Mouse (Mus musculus): ENCODE results near the gene Ccnt1. TPM values are rescaled to one million over a fixed set of nuclear protein-coding genes. Genes with fewer than 3 reads are reported as not detected.
"Not testable (repeated sequence)": the region's sequence is repeated elsewhere in the genome, so short reads cannot be mapped to it uniquely, and the experiment has no call there.

Ccnt1 gene
- total RNA-seq, 2 experiments from 2014 or later = 39.6 to 43.9 TPM

DNA sequence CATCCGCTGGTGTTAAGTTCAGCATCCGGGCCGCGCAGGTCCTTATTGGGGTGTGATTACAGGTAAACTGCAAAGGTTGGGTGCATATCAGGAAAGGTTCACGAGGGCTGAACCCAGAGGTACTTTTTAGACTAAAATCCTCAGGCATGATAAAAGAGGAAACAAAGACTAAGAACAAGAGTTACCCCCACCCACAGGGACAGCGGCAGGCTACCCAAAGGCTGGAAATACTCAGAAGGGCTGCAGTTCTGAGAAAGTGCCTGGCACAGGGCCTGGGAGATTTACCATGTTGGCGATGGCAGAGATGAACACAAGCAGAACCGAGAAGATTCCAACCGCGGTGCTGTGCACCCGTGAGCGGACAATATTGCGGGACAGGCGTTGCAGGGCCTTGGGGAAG lies 25.9 kb upstream of the Ccnt1 start:
- no peak for DNase-seq (ENCODE audit: low spot score in 2 of 2)

DNA sequence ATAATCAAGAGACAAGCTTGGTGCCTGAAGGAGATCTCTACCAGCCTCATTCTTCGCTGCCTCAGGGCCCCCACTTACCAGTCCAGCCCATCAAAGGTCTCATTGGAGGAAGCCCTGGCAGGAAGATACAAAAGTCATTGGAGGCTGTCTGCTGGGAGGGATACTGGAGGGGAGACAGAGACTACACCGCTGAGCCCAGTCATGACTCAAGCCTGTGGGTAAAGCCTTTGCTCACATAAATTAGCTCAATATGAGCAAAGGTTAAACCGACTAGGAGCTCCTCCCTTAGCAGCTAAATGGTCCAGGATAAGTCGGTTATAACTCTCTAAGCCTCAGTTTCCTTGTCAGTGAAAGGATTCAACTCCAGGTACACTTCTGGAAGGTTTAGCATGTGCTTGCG lies 24.3 kb upstream of the Ccnt1 start:
- DNase-seq (ENCODE audit: low spot score in 2 of 2) = no peak

DNA sequence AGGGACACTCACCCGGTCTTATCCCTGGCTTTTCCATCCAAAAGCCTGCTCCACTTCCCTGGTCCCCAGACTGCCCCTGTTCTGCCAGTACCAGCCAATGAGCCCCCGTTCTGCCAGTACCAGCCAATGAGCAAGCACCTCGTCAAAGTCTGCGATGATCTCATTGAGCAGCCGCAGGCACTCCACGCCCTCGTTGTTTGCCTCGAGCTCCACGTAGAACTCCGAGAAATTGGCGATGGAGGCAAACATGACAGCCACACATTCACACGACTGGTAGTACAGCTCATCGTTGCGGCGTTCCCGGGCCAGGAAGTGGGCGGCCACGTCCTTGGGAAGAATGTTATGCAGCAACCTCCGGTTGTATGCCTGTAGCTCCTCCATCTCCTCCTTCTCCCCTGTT lies 23.5 kb upstream of the Ccnt1 start:
- DNase-seq (ENCODE audit: low spot score in 2 of 2) = peak; percentile 45 to 66

DNA sequence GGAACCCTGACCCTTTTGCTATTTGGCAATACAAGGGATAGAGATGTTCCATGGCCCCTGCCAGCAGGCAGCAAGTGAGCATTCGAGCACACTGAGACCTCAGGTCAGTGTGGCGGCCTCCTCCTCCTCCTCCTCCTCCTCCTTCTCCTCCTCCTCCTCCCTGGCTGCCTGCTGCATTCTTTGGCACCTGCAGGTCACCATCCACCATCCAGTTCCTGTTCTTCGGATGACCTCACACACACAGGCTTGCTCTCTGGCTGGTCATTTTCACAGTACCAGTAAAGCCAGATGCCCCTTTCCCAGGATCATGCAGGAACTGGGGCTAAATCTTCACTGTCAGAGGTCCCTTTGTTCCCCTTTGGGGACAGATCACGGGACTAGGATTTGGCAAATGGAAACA lies 20.7 kb upstream of the Ccnt1 start:
- no peak for DNase-seq (ENCODE audit: low spot score in 2 of 2)

DNA sequence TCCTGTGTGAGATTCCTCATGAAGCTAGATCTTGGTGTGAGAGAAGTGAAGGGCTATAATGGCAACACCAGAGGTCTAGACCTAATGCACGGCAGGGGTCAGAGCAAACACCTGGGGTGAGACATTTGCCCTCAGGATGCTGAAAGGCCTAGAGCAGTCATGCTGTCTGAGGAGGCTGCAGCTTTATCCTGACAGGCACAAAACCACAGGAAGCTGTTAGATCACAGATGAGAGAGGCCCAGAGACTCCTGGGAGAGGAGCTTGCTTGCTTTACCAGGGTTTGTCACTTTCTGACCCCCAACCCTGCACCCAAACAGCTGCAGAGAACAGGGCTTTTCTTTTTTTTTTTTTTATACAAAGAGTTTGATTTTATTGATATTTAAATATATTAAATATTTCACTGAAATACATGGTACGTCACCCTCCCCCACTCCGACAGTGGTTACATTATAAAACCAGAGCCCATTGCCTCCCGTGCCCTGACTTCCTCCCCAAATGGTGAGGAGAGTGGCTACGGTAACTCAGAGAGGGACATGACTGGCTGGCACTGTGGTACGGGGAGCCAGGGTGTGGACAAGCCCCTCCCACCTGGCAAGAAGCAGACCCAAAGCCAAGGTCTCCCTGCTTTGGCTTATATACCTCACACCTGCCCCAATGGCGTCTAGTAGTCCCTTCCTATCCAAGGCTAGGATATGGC lies 19.1 kb upstream of the Ccnt1 start:
- no peak for DNase-seq (ENCODE audit: low spot score in 2 of 2)

DNA sequence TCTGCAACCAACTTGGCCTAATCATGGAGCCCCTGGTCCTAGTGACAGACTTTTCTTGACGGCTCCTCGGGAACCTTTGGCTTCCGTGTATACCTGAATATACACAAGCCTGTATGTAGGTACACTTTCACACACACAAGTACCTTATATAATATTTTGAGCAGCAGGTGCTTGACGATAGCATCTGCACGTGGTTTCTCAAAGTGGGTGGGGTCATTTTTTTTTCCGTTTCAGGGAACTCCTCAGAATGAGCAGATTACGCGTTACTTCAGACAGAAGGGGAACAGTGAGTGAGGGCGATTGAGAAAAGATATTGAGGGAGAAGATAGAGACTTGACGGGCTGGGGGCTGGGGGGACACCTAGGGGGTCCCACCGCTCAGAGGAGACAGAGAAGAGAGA lies 17.0 kb upstream of the Ccnt1 start:
- DNase-seq (ENCODE audit: low spot score in 2 of 2) = no peak

DNA sequence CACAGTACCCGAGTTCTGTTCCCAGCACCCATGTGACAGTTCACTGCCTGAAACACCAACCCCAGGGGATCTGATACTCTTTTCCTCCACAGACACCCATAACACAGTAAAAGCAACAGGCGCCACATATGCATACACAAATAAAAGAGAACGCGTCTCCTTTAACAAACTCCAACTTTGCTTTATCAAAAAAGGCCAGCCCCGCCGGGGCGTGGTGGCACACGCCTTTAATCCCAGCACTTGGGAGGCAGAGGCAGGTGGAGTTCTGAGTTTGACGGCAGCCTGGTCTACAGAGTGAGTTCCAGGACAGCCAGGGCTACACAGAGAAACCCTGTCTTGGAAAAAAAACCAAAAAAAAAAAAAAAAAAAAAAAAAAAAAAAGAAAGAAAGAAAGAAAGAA lies 15.4 kb upstream of the Ccnt1 start:
- not testable (repeated sequence) for DNase-seq (ENCODE audit: low spot score in 2 of 2)

DNA sequence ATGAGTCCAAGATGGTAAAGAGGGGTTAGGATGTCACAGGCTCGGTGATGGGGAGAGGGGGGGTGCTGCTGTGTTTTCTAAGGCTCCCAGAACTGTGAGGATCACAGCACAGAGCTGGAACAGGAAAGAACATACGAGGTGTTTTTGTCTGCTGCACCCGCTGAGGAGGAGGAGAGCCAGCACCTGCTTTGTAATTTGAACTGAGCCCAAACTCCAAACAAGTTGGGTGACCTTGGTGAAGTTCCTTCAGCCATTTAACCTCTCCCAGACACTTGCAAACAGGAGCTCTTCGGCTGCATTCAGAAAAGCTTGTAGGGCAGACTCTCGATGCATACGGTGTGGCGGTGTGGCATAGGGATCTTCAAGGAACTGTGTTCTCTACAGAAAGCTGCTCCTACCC lies 14.7 kb upstream of the Ccnt1 start:
- no peak for DNase-seq (ENCODE audit: low spot score in 2 of 2)

DNA sequence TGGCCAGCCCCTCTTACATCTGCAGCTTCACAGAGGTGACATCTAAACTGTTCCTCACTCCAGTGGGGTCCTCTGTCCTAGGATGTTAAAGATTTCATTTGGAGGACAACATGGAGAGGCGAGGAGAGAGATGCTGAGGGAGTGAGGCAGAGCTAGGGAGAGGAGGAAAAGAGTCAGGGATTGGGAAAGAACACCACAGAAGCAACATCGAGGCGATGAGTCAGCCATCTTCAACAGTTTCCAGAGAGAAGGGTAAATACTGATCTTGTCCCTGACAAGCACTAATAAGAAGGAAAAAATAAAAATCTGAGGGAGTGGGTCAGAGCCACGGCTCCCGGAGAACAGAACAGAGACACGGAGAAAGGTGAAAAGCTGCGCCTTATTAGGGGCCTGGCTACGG lies 12.3 kb upstream of the Ccnt1 start:
- no peak for DNase-seq (ENCODE audit: low spot score in 2 of 2)

DNA sequence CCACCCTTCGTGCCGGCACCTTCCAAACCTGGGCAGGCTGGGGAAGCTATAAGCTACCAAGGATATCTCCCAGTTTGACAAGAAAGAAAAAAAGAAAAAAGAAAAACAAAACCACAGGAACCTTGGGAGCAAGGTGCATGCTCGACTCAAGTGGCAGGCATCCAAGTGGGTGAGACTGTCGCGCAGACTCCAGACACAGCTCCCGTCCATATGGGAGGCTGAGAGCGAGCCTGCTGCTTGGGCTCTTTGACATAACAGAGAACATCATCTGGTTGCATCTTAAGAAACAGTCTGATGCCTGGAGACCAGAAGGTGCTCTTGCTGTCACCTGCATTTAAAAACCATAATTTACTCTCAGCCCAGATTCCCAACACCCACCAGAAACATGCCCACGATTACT lies 11.7 kb upstream of the Ccnt1 start:
- peak; percentile 22 to 65 for DNase-seq (ENCODE audit: low spot score in 2 of 2)

DNA sequence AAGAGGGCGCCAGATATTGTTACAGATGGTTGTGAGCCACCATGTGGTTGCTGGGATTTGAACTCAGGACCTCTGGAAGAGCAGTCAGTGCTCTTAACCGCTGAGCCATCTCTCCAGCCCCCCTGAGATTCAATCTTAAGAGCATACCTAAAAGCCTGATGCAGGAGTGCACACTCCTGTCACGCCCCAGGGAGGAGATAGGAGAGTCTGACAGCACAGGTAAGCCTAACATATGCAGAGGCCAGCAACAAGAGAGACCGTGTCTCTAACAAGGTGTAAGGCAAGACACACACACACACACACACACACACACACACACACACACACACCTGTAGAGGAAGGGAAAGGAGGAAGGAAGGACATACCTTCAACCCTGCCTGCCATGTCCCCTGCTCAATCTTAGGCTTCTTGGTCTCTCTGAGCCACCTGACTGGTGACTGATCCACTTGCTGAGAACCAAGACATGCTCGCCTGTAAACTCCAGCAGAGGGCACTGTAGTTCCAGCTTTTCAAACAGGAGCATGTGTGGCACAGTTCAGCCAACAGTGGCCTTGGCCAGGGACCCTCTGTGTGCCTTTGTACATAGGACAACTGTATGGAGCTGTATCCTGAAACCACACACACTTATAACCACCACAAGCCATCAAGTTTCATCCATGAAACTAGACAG lies 9.2 kb upstream of the Ccnt1 start:
- peak; percentile 63 to 89 for DNase-seq (ENCODE audit: low spot score in 2 of 2)

DNA sequence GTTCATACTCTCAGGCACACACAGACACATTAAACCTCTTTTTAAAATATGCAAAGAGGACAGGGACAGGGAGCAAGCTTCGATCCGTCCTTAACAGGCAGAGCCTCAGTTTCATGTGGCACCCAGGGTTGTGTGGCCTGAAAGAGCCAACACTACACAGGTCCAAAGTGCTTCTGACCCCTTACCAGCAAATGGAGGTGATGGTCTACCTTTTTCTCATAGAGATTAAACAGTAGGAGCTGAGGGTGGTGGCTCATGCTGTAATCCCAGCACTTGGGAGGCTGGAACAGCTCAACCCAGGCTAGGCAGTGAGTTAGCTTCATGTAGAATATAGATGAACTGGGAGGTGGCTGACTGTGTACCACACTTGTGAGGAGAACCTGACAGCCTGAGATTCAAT lies 8.6 kb upstream of the Ccnt1 start:
- DNase-seq (ENCODE audit: low spot score in 2 of 2) = no peak

DNA sequence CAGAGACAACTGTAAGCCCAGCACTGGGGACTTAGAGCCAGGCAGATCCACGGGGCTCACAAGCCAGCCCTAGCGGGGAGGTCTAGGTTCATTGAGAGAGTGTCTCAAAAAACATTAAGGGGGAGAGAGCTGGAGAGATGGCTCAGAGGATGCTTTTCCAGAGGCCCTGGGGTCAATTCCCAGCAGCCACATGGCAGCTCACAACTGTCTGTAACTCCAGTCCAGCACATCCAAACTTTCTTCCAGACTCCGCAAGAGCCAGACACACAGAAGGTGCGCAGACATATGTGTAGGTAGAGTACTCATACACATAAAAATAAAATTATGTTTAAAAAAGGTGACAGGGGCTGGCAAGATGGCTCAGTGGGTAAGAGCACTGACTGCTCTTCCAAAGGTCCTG lies 2.6 kb upstream of the Ccnt1 start:
- no peak for DNase-seq (ENCODE audit: low spot score in 2 of 2)

DNA sequence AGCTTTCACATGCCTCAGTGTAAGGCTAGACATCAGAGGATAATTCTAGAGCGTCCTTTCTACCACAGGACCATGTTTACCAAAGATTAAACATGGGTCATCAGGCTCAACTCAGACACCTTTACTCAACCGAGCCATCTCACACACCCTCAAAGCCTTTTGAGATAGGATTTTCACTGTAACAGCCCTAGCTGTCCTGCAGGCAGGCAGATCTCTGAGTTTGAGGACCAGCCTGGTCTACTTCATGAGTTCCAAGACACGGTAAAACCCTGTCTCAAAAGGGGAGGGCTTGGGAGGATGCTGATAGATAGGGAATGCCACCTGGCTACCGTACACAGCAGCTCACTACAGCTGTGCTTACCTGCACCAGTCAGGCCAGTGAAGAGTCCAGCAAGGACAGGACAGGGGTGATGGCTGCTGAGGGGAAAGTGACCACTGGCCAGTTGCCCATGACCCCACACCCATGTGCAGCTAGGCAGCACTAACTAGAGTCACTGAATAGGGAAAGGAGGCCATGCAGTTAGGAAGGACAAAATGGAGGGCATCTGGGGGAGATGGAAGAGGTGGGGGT lies 843 bp downstream of the Ccnt1 start:
- DNase-seq (ENCODE audit: low spot score in 2 of 2) = no peak

DNA sequence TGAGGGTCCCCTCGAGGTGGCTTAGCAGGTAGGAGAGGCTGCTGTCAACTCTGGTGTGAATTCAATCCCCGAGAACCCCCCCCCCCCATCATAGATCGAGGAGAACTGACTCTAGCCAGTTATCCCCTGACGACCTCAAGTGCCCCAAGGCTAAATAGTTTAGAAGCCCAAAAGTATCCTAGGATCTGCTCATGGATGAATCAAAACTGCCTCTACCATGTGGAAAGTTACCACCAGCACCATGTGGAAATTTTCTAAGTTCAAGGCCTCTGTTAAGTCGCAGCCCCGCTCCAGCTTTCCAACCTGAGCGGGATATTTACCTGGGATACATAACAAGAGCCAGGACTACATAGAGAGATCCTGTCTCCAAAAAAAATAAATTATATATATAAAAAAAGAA lies 1.5 kb downstream of the Ccnt1 start:
- no peak for DNase-seq (ENCODE audit: low spot score in 2 of 2)

DNA sequence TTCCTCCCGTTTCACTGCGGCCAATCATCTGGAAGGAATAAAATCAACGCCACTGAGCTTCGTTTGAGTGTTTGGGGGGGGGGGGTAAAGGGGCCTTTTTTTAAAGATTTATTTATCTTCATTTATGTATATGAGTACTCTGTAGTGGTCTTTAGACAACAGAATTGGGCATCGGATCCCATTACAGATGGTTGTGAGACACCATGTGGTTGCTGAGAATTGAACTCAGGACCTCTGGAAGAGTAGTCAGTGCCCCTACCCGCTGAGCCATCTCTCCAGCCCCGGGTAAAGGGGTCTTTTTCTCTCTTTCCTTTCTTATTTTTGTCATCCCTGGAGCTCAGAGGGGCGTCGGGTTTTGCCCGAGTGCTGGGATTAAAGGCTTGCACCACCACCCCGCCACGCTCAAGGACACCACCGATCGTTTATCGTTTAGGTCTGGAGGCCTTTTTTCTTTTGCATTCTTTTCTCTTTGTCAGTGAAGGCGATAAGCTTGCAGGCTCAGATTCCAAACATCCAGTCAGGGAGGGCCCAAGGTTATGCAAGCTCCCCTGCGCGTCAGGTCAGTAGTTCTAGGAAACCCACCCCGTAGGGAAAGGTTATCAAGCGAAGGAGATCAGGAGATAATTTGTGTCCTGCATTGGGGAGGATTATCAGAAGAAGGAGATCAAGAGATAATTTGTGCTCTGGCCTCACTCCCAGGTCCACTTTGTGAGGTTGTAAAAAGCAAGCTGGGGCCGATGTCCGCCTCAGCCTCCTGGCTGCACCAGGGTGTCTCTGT lies 2.3 kb downstream of the Ccnt1 start:
- peak in 1 of 2 experiments; percentile 25 for DNase-seq (ENCODE audit: low spot score in 2 of 2)

DNA sequence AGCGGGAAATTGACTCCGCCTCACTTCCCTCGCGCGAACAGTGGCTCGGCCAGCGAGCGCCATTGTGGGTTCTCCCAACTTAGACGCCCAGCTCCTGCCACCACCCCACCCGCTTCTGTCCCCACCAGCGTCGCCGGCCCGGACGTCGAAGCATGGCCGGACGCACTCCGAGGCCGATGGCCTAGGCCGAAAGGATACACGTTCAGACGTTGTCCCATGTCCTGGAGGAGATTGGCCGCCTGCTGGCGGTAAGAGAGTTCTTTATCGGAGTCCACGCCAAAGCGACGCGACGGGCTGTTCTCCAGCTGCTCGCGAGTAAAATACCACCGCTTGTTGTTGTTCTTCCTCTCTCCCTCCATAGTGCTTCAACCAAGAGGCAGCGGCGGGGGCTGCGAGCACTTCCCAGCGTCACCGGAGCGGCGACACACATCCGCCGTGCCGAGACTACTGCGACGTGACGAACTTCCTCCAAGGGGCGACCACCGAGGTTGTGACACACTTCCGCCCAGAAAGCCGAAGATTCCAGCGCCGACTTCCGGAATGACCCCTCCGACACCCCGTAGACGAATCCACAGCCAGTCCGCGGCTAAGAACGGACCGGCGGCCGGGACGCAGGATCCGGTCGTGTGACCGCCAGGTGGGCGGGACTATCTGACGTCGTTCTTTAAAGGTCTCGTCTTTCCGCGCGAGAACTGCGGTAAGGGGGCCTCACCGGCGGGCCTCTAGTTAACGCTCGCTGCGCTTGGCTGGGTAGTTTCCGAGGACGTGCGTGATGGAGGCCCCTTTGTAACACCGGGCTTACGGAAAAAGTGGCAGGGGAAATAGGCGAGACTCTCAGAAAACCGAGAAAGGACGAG lies 3.2 kb downstream of the Ccnt1 start:
- DNase-seq (ENCODE audit: low spot score in 2 of 2) = peak; percentile 100

DNA sequence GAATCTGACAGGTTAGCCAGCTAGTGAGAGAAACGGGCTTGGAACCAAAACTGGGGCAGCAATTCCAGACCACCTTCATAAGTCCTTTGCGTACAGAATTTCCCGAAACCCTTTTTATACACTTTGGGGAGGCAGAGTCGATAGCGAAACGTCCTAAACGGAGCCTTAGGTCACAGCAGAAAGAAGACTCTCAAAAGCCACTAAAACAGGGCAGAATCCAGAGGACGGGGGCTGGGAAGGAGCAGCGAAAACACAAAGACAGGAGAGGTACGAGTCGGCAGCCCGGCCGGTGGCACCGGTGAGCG lies 3.8 kb downstream of the Ccnt1 start:
- no peak for DNase-seq (ENCODE audit: low spot score in 2 of 2)

DNA sequence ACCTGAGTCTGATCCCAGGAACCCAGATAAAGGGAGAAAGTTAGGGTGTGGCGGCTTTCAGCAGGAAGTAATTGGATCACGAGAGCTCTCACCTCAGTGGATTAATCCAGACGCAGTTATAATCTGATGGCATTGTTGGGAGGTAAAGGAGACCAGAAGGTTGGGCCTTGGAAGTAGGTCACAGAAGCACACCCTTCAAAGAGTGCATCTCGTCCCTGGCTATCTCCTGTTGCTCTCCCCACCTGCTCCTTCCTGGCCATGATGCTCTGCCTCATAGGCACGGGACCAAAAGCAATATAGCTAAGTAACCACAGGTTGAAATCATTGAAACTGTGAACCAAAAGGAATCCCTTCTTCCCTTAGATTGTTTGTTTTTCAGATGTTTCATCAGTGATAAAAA lies 13.5 kb downstream of the Ccnt1 start:
- DNase-seq (ENCODE audit: low spot score in 2 of 2) = no peak

DNA sequence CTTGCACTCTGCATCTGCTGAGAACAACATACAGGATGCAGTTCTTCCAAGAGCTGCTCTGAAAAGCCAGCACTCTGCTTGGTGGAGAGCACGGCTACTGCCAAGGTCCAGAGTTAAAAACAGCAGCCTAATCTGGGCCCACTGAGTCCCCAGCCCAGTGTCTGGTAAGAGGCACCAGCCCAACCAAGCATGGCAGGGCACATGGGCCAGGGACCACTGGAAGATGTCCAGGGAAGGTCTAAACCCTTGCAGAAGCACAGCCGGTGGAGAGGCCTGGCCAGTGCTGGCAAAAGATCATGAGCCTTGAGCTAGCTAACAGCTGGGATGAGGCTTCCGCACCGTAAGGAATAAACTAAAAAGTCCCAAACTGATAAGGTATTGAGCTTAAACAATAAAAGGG lies 14.8 kb downstream of the Ccnt1 start:
- no peak for DNase-seq (ENCODE audit: low spot score in 2 of 2)

DNA sequence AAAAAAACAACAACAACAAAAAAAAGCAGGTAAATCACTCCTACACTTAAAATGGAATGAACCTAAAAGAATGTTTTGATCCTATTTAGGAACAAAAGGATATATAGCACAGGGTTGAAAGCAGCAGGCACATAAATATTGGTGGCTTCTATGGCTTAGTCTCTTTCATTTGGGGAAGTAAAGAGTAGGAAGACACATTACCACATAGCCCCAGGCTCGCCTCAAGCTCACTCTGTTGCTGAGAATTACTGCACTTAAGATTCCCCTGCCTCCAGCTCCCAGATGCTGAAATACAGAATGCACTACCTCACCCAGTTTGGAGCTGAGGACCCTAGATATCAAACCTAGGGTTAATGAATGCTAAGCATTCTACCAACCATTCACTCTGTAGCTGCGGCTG lies 18.0 kb downstream of the Ccnt1 start:
- no peak for DNase-seq (ENCODE audit: low spot score in 2 of 2)
